Mouse (Mus musculus) myocyte (in vitro differentiated cells): Measurements from ENCODE around the gene Ercc4.

Experiments
- CEBPB ChIP-seq: IDR thresholded peaks from 2 replicates; pipeline ENCODE4 v1.6.1; 2011; ENCODE audit warnings: mild to moderate bottlenecking, moderate library complexity; ENCODE audit not compliant: poor library complexity, insufficient read depth, severe bottlenecking
- E2F4 ChIP-seq: IDR thresholded peaks from one replicate; pipeline ENCODE4 v1.6.1; 2011; ENCODE audit warnings: mild to moderate bottlenecking, control low read depth, moderate library complexity; ENCODE audit not compliant: insufficient read depth
- MAX ChIP-seq: IDR thresholded peaks from one replicate; pipeline ENCODE4 v1.6.1; 2011; ENCODE audit warnings: low read depth, mild to moderate bottlenecking, control low read depth
- MYOD1 ChIP-seq, 3 experiments: IDR thresholded peaks; one replicate each; pipeline ENCODE4 v1.6.1; 2011; ENCODE audit warnings: control low read depth in 2 of 3, low read depth in 2 of 3, mild to moderate bottlenecking in 2 of 3, moderate library complexity in 1 of 3; ENCODE audit not compliant: insufficient read length in 2 of 3, control insufficient read depth in 1 of 3
- MYOG ChIP-seq, 3 experiments: IDR thresholded peaks; one replicate each; pipeline ENCODE4 v1.6.1; 2011; ENCODE audit warnings: control low read depth in 2 of 3, low read depth in 2 of 3, mild to moderate bottlenecking in 2 of 3; ENCODE audit not compliant: insufficient read length in 2 of 3, control insufficient read depth in 1 of 3, insufficient read depth in 1 of 3
- POLR2A ChIP-seq: IDR thresholded peaks from one replicate; pipeline ENCODE4 v1.6.1; 2011; ENCODE audit warnings: low read depth, mild to moderate bottlenecking, control low read depth, moderate library complexity; ENCODE audit not compliant: insufficient read length
- POLR2AphosphoS2 ChIP-seq: IDR thresholded peaks from one replicate; pipeline ENCODE4 v1.6.1; 2011; ENCODE audit warnings: low read depth, control low read depth; ENCODE audit not compliant: insufficient read length
- TCF12 ChIP-seq: IDR thresholded peaks from one replicate; pipeline ENCODE4 v1.6.1; 2011; ENCODE audit warnings: mild to moderate bottlenecking, control low read depth; ENCODE audit not compliant: poor library complexity, insufficient read depth, severe bottlenecking
- USF1 ChIP-seq: IDR thresholded peaks from one replicate; pipeline ENCODE4 v1.6.1; 2011; ENCODE audit warnings: low read depth, mild to moderate bottlenecking, control low read depth, moderate library complexity

- TF ChIP-seq POLR2A (no peak), MYOG (IDR thresholded peaks at IDR 0.05; ENCODE audit: control insufficient read depth in 1 of 3, insufficient read depth in 1 of 3, insufficient read length in 2 of 3, low read depth in 2 of 3) (no peak), MYOD1 (IDR thresholded peaks at IDR 0.05; ENCODE audit: control insufficient read depth in 1 of 3, insufficient read length in 2 of 3, low read depth in 2 of 3) (no peak), MAX (no peak), E2F4 (no peak), POLR2AphosphoS2 (no peak), USF1 (no peak), CEBPB (no peak), TCF12 (no peak)
Measured at GRCm38 (mm10) chr16:13141220-13141619, 31.7 kb downstream of the Ercc4 start.
